In genomic region chr14:34273280-34273679, GRCm38 (mm10) we compare ENCODE assay signal across 11 mouse cellular contexts. TPM values are rescaled to one million over a fixed set of nuclear protein-coding genes. Genes with fewer than 3 reads are reported as not detected.
DNase-seq lines count a peak whose midpoint lies in the region; ATAC-seq and TF ChIP-seq lines count a peak whose summit lies in the region.
"Had no signal": no experiment of that assay in that cellular context is flagged by ENCODE, and none has a peak within 500 bp of the region (broad histone marks: within the 10 kb centered on the region; RNA-seq: fewer than 3 reads in every experiment).

No protein-coding gene starts in this region.

- DNase-seq in CD4-positive, CD25-positive, alpha-beta regulatory T cell, adult 2 months (ENCODE audit: low read depth, low spot score), result peak; percentile 49
- peak; percentile 58 for DNase-seq in NIH3T3 (ENCODE audit: low read depth)
- DNase-seq in layer of hippocampus, postnatal 25 days (ENCODE audit: extremely low spot score in 1 of 2, low spot score in 1 of 2), result no peak
- no peak for DNase-seq in cerebellum, postnatal 4 days (ENCODE audit: low spot score in 2 of 2)
- DNase-seq in layer of hippocampus, adult 8-10 months (ENCODE audit: low spot score in 2 of 2), result no peak
- DNase-seq: adrenal gland, postnatal 14 days; kidney, postnatal 10 days had no signal

- ATAC-seq in intestine, postnatal 0 days, result no peak
- no peak for ATAC-seq in intestine, embryonic 15.5 days
- ATAC-seq in megakaryocyte progenitor cell, adult 5-6 weeks (replicated peaks; ENCODE audit: poor library complexity), result peak; percentile 71

- no peaks in the 10 kb centered on the region for H3K27me3 ChIP-seq in intestine, postnatal 0 days (replicated peaks; ENCODE audit: control insufficient read depth, insufficient read depth, low read length)
- H3K27me3 ChIP-seq in intestine, embryonic 15.5 days (replicated peaks), result no peaks in the 10 kb centered on the region
- H3K27me3 ChIP-seq: stomach, embryonic 15.5 days had no signal

- no peak overlapping the region for H3K4me2 ChIP-seq in intestine, postnatal 0 days (replicated peaks; ENCODE audit: low read depth)
- H3K4me2 ChIP-seq in intestine, embryonic 15.5 days (replicated peaks), result no peak overlapping the region
- H3K4me2 ChIP-seq: stomach, embryonic 15.5 days had no signal

- no peak overlapping the region for H3K4me3 ChIP-seq in intestine, postnatal 0 days (ENCODE audit: low read depth, low read length)
- no peak overlapping the region for H3K4me3 ChIP-seq in intestine, embryonic 15.5 days (replicated peaks)
- H3K4me3 ChIP-seq: stomach, embryonic 15.5 days had no signal

- TF ChIP-seq CTCF in intestine, postnatal 0 days (IDR thresholded peaks at IDR 0.05; ENCODE audit: low read depth), result peak; percentile 76

- 35% methylated on average over 2 of the region's 2 CpGs for WGBS in intestine, postnatal 0 days
- 36% methylated on average over 2 of the region's 2 CpGs for WGBS in intestine, embryonic 15.5 days

- no peaks in the 10 kb centered on the region for H3K36me3 ChIP-seq in intestine, postnatal 0 days (ENCODE audit: control insufficient read depth, insufficient read depth)
- no peaks in the 10 kb centered on the region for H3K36me3 ChIP-seq in intestine, embryonic 15.5 days
- H3K36me3 ChIP-seq: stomach, embryonic 15.5 days had no signal

- no peak overlapping the region for H3K9ac ChIP-seq in intestine, postnatal 0 days (ENCODE audit: low read depth, low read length)
- H3K9ac ChIP-seq in intestine, embryonic 15.5 days, result no peak overlapping the region
- H3K9ac ChIP-seq: stomach, embryonic 15.5 days had no signal

- H3K9me3 ChIP-seq in intestine, postnatal 0 days (ENCODE audit: control insufficient read depth), result no peaks in the 10 kb centered on the region
- no peaks in the 10 kb centered on the region for H3K9me3 ChIP-seq in intestine, embryonic 15.5 days
- H3K9me3 ChIP-seq: stomach, embryonic 15.5 days had no signal

- no peaks in the 10 kb centered on the region for H3K4me1 ChIP-seq in intestine, postnatal 0 days (replicated peaks; ENCODE audit: control insufficient read depth, insufficient read depth, low read length)
- H3K4me1 ChIP-seq in intestine, embryonic 15.5 days (replicated peaks), result 0 out of 2 replicates have a peak, but pooled peaks cover 3% of the 10 kb centered on the region
- H3K4me1 ChIP-seq: stomach, embryonic 15.5 days had no signal

- H3K27ac ChIP-seq in intestine, postnatal 0 days (ENCODE audit: low read depth, low read length), result no peak overlapping the region
- no peak overlapping the region for H3K27ac ChIP-seq in intestine, embryonic 15.5 days
- H3K27ac ChIP-seq: stomach, embryonic 15.5 days had no signal

RNA-seq across cellular contexts. Expression of gene Shld2, which starts 37.0 kb away (rescaled TPM):
- polyA plus RNA-seq in intestine, postnatal 0 days (2015; fragmentation: Nextera tagmentation; extraction: Ambion mirVana), result 3.1 and 3.9 TPM in 2 replicates
- 6.7 and 7.0 TPM in 2 replicates for polyA plus RNA-seq in intestine, embryonic 15.5 days (2015; fragmentation: Nextera tagmentation; extraction: Ambion mirVana)
- total RNA-seq in megakaryocyte progenitor cell, adult 5-6 weeks (2015), result 7.9 and 13.2 TPM in 2 replicates
- total RNA-seq in megakaryocyte progenitor cell, adult 5-6 weeks (2017), result 13.3 and 14.2 TPM in 2 replicates
- 10 to 100 TPM; 14.1 to 15.5 TPM for total RNA-seq in layer of hippocampus, postnatal 25 days (2021)
- 10 to 100 TPM; 11.4 to 14.1 (median 12.8) TPM for total RNA-seq in layer of hippocampus, adult 8-10 months (2022)

RNA-seq across cellular contexts. Expression of gene Glud1, which starts 37.2 kb away (rescaled TPM):
- 40.8 TPM in 2 replicates for polyA plus RNA-seq in intestine, postnatal 0 days (2015; fragmentation: Nextera tagmentation; extraction: Ambion mirVana)
- polyA plus RNA-seq in intestine, embryonic 15.5 days (2015; fragmentation: Nextera tagmentation; extraction: Ambion mirVana), result 90.1 and 91.9 TPM in 2 replicates
- total RNA-seq in megakaryocyte progenitor cell, adult 5-6 weeks (2015), result 182 and 187 TPM in 2 replicates
- 118 and 134 TPM in 2 replicates for total RNA-seq in megakaryocyte progenitor cell, adult 5-6 weeks (2017)
- 100 to 1,000 TPM; 288 to 343 TPM for total RNA-seq in layer of hippocampus, postnatal 25 days (2021)
- 100 to 1,000 TPM; 294 to 321 (median 311) TPM for total RNA-seq in layer of hippocampus, adult 8-10 months (2022)

RNA-seq across cellular contexts. Expression of gene Syt15, which starts 53.9 kb away (rescaled TPM):
- polyA plus RNA-seq in intestine, postnatal 0 days (2015; fragmentation: Nextera tagmentation; extraction: Ambion mirVana), result 1.0 and 1.2 TPM in 2 replicates
- polyA plus RNA-seq in intestine, embryonic 15.5 days (2015; fragmentation: Nextera tagmentation; extraction: Ambion mirVana), result 0.73 and 1.1 TPM in 2 replicates
- total RNA-seq in megakaryocyte progenitor cell, adult 5-6 weeks (2015), result not detected in 2 replicates
- not detected in 2 replicates for total RNA-seq in megakaryocyte progenitor cell, adult 5-6 weeks (2017)
- total RNA-seq in layer of hippocampus, postnatal 25 days (2021), result 1 to 10 TPM in 1 of 2 experiments, under 1 TPM in 1; 0.49 to 1.5 TPM
- under 1 TPM; 0.43 to 1.00 (median 0.59) TPM for total RNA-seq in layer of hippocampus, adult 8-10 months (2022)

Comparison
In these comparisons a context has a peak if more than half of its experiments do, and no peak if none do; other contexts are left out.
1. DNase-seq: peak in CD4-positive, CD25-positive, alpha-beta regulatory T cell, adult 2 months (single experiment) and NIH3T3 (single experiment); none in layer of hippocampus, postnatal 25 days (0 of 2), cerebellum, postnatal 4 days (0 of 2) and layer of hippocampus, adult 8-10 months (0 of 2).